Mouse (Mus musculus): ENCODE data around the gene Ptn.

Ptn gene

DNA sequence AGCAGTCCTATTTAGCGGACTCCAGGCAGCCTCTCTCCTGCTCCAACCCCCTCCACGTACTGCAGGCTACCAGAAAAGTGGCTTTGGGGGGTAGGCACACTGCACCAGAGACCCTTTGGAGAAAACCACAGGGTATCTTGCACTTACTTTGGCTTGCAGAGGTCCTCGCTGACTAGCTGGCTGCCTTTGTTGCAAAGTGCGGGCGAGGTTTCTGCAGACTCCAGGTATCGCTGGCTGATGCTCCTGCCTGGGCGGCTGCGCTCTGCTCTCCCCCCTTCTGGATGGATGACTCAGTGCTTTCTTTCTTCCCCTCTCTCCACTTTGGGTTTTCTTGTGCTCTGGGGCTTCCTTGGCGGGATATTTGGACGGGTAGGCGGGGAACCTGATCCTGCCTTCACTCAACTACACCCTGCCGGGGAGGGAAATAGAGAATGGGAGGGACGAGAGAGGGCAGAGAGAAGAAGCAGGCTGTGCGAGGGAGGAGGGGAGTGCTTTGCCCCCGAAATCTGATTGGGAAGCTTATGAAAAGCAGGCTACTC lies at the start of gene Ptn:
Gene Ptn (minus strand): TSS at position 474 of the 539 bp plus-strand sequence.
- DNase-seq (ENCODE audit: low read depth, low spot score), result no peak

DNA sequence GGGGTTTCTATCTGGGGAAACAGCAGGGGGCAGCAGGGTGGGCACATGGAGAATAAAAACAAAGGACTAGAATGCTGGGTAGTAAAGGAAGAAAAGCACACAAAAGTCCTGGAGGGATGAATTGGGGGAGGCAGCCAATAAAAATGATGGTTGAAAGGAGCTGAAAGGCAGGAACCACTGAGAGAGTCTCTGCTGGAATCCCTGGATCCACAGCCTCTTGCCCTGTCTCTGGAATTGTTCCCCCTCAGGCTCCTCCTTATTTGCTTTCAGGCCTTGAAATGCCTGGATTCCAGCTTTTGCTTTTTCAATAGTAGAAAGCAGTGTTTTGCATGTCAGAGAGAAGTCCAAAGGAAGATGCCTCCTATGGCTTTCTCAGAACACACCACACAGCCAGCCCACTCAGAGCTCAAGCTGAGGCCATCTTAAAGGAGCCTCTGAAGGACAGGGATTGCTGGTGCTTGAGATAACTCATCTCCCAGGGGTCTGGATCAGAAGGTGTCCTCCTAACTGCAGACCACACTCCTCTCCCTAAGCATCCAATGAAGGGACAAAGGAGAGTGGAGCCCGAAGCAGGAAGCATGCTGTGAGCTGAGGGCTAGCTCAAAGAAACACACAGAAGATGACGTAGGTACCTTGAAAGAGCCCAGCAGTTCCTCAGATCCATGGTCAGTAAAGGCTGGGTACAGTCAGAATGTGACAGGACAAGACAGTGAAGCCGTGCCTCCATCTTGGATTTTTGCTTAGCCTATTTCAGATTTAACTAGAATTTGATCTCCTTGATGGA lies 48.4 kb upstream of the Ptn start:
- no peak for DNase-seq (ENCODE audit: low read depth, low spot score)

DNA sequence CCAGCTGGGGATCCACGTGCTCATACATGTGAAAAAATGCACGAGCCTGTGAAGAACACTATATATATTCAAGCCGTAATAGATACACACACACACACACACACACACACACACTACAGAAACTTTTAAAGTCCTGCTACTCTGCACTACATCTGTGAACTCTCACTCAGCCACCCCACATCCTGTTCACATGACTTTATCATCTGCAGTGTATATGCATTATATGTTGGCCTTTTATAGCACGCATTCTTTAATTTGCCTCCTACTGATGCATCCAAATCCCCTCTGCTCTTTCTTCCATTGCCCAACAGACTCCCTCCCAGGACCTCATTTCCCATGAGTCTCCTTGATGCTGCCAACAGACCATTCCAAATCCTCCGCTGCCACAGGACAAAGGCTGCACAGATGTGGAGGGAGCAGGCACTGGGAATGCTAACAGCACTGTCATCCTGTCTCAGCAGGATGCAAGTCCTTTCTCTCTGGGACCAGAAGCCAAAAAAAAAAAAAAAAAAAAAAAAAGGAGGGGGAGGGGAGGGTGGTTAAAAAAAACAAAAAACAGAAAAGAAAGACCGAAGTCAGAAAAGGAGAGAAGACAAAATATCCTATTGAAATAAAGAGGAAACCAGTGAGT lies 47.7 kb upstream of the Ptn start:
- DNase-seq (ENCODE audit: low read depth, low spot score), result no peak

GRCm38 (mm10) chr6:36850422-36851129 lies 40.6 kb upstream of the Ptn start:
- DNase-seq (ENCODE audit: low read depth, low spot score), result no peak

DNA sequence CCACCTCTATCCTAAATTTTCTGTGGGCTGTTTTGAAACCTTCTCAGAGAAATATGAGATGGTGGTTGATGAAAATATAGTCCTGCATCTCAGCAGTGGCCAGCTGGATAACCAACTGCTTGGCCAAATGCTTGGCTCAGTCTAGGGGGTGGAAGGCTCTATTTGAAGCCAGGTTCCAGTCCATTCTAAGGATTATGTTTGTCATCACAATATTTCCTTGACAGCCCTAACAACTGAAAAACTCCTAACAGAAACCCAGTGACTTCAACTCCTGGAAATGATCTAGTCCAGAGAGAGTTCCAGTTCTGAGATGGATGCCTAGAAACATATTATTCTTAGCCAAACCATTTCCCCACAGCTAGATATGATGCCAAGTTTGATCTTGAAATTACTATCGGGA lies 35.3 kb upstream of the Ptn start:
- DNase-seq (ENCODE audit: low read depth, low spot score), result no peak

DNA sequence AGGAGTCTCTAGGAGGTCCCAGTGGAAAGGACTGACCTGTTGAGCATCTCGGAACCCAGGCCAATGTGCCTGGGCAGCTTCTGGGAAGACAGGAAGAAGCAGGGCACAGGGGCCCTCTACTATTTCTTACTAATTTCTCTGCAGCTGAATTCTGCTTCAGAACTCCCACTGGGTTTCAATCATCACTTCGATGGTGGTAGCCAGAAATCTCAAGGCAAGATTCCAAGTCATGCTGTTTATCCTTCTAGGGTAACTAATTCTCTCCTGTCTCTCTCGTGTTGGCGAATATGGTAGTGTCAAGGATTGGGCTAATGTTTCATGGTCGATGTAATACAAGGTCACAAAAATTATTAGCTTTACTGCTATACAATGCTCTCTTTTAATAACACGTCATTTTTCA lies 34.2 kb upstream of the Ptn start:
- DNase-seq (ENCODE audit: low read depth, low spot score), result no peak

GRCm38 (mm10) chr6:36843031-36843488 lies 33.0 kb upstream of the Ptn start:
- no peak for DNase-seq (ENCODE audit: low read depth, low spot score)

- DNase-seq (ENCODE audit: low read depth, low spot score), result no peak
These were observed 32.3 kb upstream of the Ptn start for GRCm38 (mm10) chr6:36842101-36842922.

GRCm38 (mm10) chr6:36841701-36842100 lies 31.7 kb upstream of the Ptn start:
- no peak for DNase-seq (ENCODE audit: low read depth, low spot score)

- DNase-seq (ENCODE audit: low read depth, low spot score), result no peak
These were observed 31.2 kb upstream of the Ptn start for GRCm38 (mm10) chr6:36841174-36841573.

DNA sequence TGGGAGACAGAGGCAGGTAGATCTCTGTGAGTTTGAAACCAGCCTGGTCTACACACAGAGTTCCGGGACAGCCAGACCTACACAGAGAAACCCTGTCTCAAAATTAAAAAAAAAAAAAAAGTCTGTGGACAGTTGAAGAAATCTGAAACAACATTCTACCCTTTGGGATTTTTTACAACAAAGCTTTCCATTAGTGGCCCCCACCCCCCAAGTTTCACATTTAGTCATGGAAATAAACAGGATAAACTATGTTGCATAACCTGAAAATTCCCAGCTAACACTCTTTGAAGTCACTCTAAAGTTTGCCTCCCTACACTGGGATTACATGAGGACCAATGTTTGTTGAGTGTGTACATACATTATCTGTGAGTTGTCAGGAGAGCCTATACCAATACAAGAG lies 28.7 kb upstream of the Ptn start:
- no peak for DNase-seq (ENCODE audit: low read depth, low spot score)

DNA sequence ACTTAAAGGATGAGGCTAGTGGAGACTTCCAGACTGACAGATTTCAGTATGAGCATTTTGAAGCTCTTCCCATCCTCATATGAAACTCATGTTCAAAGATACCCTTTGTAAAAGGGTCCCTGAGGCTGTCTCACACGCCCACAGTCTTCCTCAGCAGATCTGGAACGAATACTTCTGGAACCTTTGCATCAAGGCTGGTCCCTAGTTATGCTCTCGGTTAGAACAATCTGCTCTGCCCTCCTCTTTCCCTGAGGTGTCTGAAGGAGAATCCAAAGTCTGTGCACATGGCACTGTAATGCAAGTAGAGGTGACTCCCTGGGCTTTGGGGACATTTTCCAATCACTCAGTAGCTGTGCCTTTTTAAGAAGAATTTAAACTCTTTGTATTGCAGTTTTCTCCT lies 25.3 kb upstream of the Ptn start:
- DNase-seq (ENCODE audit: low read depth, low spot score), result no peak

GRCm38 (mm10) chr6:36834695-36835265 lies 24.8 kb upstream of the Ptn start:
- DNase-seq (ENCODE audit: low read depth, low spot score), result no peak

GRCm38 (mm10) chr6:36832681-36833080 lies 22.7 kb upstream of the Ptn start:
- DNase-seq (ENCODE audit: low read depth, low spot score), result no peak

DNA sequence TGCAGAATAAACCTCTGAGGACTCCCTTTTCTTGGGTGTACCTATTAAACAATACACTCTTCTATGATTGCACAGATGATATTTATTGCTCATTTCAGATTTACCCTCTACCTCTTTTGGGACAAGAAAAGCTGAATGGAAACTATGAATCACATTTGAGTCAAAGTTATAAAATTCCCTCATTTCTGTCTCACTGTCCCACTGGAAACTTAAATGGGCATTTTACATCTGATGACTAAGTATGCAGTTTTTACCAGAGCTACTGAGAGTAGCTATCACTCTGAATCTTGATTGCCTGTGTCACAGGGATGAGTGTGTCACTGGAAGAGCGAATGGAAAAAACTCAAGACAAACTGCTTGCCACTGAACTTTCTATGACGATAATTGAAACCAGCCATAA lies 22.2 kb upstream of the Ptn start:
- no peak for DNase-seq (ENCODE audit: low read depth, low spot score)

DNA sequence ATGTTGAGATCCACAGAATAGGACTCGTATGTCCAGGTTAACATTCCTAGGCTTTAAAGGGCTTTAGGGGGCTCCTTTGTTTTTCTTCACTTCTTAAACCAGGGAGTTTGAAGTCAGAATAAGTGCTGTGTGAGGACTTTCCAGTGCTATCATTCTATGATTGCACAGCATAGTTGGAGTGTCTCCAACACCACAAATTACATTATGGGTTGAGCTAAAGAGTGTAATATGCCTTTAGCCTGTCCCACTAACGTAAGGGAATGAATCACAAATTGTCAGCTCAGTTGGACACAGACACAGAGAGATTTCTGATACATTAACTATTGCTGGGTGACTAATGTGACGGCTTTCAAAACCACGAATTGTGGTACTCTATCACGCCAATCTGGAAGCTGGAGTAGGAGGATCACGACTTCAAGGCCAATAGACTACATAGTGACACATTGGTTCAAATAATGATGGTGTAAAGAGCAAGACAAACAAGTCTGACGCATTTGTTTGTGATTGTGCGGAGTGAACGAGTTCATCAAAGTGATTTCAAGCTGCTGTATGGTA lies 20.4 kb upstream of the Ptn start:
- no peak for DNase-seq (ENCODE audit: low read depth, low spot score)

GRCm38 (mm10) chr6:36819784-36820050 lies 9.7 kb upstream of the Ptn start:
- DNase-seq (ENCODE audit: low read depth, low spot score), result no peak

- no peak for DNase-seq (ENCODE audit: low read depth, low spot score)
These were observed 9.2 kb upstream of the Ptn start for GRCm38 (mm10) chr6:36819019-36819783.

- no peak for DNase-seq (ENCODE audit: low read depth, low spot score)
These were observed 8.4 kb upstream of the Ptn start for GRCm38 (mm10) chr6:36818281-36819018.

DNA sequence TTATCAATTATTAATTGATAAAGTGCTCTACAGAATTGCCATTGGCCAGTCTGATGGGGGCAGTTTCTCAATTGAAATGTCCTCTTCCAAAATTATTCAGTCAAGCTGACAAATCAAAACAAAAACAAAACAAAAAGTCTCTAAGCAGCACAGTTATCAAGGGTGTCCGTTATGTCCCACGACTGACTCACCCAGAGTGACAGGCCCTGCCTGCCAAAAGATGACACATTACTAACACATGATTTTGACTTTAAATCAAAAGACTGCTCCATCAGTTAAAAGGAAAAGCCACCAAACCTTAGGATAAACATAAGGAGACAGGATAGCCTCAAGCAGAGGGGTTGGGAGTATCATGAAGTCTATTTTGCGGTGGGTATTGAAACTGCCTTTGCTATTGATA lies 6.6 kb upstream of the Ptn start:
- DNase-seq (ENCODE audit: low read depth, low spot score), result no peak

All from CD4-positive helper T cell, adult 2 months (primary cell).